Mouse (Mus musculus): Measurements from ENCODE around the gene Atxn7l3b. TPM values are rescaled to one million over a fixed set of nuclear protein-coding genes. Genes with fewer than 3 reads are reported as not detected.

Atxn7l3b gene
- polyA plus RNA-seq, 1 experiment from 2014 or later = 186 TPM

DNA sequence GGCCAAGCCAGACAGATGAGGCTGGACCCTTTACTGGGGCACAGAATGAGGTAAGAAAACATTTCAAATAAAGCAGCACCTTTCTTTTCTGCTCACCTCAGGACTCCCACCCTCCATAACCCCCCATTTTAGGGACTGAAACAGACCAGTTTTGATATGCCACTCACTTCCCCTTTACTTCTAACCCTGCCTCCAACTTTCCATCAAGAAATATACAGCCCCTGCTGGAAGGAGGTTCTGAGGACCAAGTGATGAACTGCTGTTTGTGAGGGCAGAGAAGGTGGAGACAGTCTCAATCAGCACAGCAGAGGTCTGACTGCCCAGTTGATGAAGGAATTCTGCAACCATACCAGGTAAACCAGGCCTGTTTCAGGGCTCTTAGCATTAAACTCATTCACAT, 1.8 kb downstream of the Atxn7l3b start:
- no peaks in the 10 kb centered on the region for H3K27me3 ChIP-seq (ENCODE audit: insufficient read depth, low read length)
- no peak overlapping the region for H3K27ac ChIP-seq (ENCODE audit: low read length)
- no peak for ATAC-seq (ENCODE audit: low FRiP score, low TSS enrichment)
- peak overlapping the region; percentile 80; the same call in 1 of the 2 replicates for H3K4me3 ChIP-seq (ENCODE audit: low read length)
- no peak overlapping the region for H3K9ac ChIP-seq (replicated peaks; ENCODE audit: low read length)
- H3K36me3 ChIP-seq (ENCODE audit: insufficient read depth, low read length) = peaks cover 28% of the 10 kb centered on the region
- H3K4me2 ChIP-seq (replicated peaks; ENCODE audit: low read depth, low read length) = peak overlapping the region; percentile 89
- H3K4me1 ChIP-seq (ENCODE audit: insufficient read depth, low read length) = peaks cover 24% of the 10 kb centered on the region
- H3K9me3 ChIP-seq (ENCODE audit: low read length) = peaks cover 18% of the 10 kb centered on the region

DNA sequence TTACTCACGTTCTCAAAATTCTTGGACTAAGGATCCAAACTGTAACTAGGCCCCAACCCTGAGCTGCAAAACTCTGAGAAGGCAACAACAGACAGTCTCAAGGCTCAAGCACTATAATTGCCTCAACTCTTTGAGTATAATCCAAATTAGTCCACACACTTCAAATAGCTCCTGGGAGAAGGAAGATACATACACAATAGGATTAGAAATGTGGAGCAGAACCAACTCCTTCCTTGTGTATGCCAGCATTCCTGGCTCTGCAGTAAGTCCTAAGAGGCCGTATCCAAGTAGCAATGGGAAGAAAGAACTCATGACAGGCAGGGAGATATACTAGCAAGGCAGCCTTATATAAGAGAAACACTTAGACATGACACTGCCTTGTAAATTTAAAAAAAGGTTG, 2.5 kb downstream of the Atxn7l3b start:
- Histone ChIP-seq H3K36me3 (ENCODE audit: insufficient read depth, low read length) (peaks cover 28% of the 10 kb centered on the region), H3K27ac (ENCODE audit: low read length) (no peak overlapping the region), H3K4me1 (ENCODE audit: insufficient read depth, low read length) (peaks cover 24% of the 10 kb centered on the region), H3K4me3 (ENCODE audit: low read length) (no peak overlapping the region), H3K9me3 (ENCODE audit: low read length) (peaks cover 18% of the 10 kb centered on the region), H3K9ac (replicated peaks; ENCODE audit: low read length) (no peak overlapping the region), H3K4me2 (replicated peaks; ENCODE audit: low read depth, low read length) (peak overlapping the region; percentile 27), H3K27me3 (ENCODE audit: insufficient read depth, low read length) (no peaks in the 10 kb centered on the region)
- 94% methylated on average over 2 of the region's 2 CpGs for WGBS
- no peak for ATAC-seq (ENCODE audit: low FRiP score, low TSS enrichment)

DNA sequence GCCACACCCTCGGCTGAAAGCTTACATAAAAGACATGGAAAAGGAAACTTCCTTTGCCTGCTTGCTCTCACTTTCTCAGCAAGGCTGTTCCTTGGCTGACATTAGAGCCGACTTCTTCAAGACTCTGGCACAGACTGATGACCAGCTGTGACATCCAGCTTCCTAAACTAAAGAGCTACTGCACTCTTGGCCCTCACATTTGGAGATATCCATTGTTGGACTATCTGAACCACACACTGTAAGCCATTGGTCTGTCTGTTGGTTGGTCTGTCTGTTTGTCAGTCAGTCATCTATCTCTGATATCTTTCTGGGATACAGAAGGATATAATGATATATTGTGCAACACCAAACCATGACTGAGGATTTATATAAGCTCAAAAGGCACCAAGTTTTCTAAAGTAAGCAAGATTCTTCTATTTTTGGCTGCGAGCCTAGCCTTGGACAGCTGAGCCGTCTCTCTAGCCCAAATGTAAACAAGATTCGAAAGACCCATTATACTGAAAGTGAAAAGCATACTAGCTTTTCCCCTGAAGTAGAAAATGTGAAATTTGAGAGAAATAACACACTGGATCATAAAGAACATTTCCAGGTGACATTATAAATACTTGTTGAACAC, 12.1 kb downstream of the Atxn7l3b start:
- WGBS = 57% methylated on average over 5 of the region's 5 CpGs
- peak; percentile 80; the same call in 1 of the 2 replicates for ATAC-seq (ENCODE audit: low FRiP score, low TSS enrichment)
- Histone ChIP-seq H3K9ac (replicated peaks; ENCODE audit: low read length) (no peak overlapping the region), H3K36me3 (ENCODE audit: insufficient read depth, low read length) (no peaks in the 10 kb centered on the region), H3K9me3 (ENCODE audit: low read length) (no peaks in the 10 kb centered on the region), H3K27me3 (ENCODE audit: insufficient read depth, low read length) (no peaks in the 10 kb centered on the region), H3K27ac (ENCODE audit: low read length) (no peak overlapping the region), H3K4me1 (ENCODE audit: insufficient read depth, low read length) (no peaks in the 10 kb centered on the region), H3K4me3 (ENCODE audit: low read length) (no peak overlapping the region), H3K4me2 (replicated peaks; ENCODE audit: low read depth, low read length) (no peak overlapping the region)

DNA sequence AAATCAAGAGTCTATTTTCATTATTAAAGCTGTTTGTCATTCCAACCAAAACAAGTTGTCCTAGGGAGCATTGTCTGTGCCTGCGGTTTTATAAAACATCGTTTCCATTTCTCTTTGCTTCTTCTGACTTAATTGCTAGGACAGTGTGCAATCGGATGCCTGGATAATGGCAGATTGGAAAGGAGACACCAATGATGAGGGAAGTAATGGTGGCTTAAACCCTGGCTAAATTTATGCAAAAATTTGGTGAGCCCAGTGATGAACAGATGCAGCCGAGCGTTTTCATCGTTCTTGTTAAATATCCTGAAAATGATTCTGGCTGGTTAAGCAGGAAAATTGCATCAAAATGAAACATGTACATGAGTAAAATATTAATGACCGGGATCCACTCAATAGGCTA, 28.6 kb downstream of the Atxn7l3b start:
- Histone ChIP-seq H3K4me2 (replicated peaks; ENCODE audit: low read depth, low read length) (no peak overlapping the region), H3K27ac (ENCODE audit: low read length) (no peak overlapping the region), H3K4me1 (ENCODE audit: insufficient read depth, low read length) (no peaks in the 10 kb centered on the region), H3K36me3 (ENCODE audit: insufficient read depth, low read length) (no peaks in the 10 kb centered on the region), H3K9ac (replicated peaks; ENCODE audit: low read length) (no peak overlapping the region), H3K27me3 (ENCODE audit: insufficient read depth, low read length) (no peaks in the 10 kb centered on the region), H3K4me3 (ENCODE audit: low read length) (no peak overlapping the region), H3K9me3 (ENCODE audit: low read length) (no peaks in the 10 kb centered on the region)
- WGBS = 90% methylated on average over 7 of the region's 7 CpGs
- ATAC-seq (ENCODE audit: low FRiP score, low TSS enrichment) = no peak

DNA sequence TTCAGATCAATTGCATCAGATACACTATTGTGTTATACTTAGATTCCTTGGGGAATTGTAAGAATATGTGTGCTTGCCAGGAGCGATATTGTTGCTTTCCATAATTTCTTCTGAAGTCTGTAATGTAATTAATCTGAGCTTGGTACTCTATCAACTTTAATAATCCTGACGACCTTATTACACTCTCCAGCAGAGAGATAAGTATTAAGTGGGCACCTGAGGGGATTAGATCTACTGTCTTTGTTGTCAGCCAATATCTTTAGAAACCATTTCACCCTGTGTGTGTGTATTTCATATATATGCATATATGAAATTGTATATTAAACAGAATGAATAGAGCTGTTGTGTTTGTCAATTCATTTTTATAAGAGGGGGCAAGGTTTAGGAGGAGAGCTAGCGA, 29.0 kb downstream of the Atxn7l3b start:
- no peaks in the 10 kb centered on the region for H3K4me1 ChIP-seq (ENCODE audit: insufficient read depth, low read length)
- H3K9ac ChIP-seq (replicated peaks; ENCODE audit: low read length) = no peak overlapping the region
- H3K9me3 ChIP-seq (ENCODE audit: low read length) = no peaks in the 10 kb centered on the region
- WGBS = 79% methylated on average over 3 of the region's 3 CpGs
- H3K36me3 ChIP-seq (ENCODE audit: insufficient read depth, low read length) = no peaks in the 10 kb centered on the region
- ATAC-seq (ENCODE audit: low FRiP score, low TSS enrichment) = no peak
- no peak overlapping the region for H3K27ac ChIP-seq (ENCODE audit: low read length)
- H3K4me3 ChIP-seq (ENCODE audit: low read length) = no peak overlapping the region
- no peaks in the 10 kb centered on the region for H3K27me3 ChIP-seq (ENCODE audit: insufficient read depth, low read length)
- no peak overlapping the region for H3K4me2 ChIP-seq (replicated peaks; ENCODE audit: low read depth, low read length)

DNA sequence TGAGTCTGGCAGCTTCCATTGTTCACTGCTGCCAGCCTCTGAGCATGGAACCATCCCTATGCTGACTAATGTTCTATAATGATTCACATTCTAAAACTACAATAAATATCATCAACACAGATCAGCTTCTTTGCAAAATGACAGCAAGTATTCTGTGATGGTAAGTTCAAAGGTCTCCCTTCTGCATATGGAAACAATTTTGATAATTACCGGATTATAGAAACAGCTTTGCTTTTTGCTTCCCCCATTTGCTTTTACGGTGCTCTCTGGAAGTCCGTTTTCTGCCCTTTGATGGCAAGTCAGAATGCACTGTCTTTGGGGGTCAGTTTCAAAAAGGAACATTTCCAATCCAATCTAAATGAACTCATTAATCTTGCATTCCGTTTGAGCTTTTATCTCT, 32.2 kb downstream of the Atxn7l3b start:
- Histone ChIP-seq H3K4me2 (replicated peaks; ENCODE audit: low read depth, low read length) (no peak overlapping the region), H3K4me3 (ENCODE audit: low read length) (no peak overlapping the region), H3K4me1 (ENCODE audit: insufficient read depth, low read length) (no peaks in the 10 kb centered on the region), H3K9ac (replicated peaks; ENCODE audit: low read length) (no peak overlapping the region), H3K9me3 (ENCODE audit: low read length) (no peaks in the 10 kb centered on the region), H3K27ac (ENCODE audit: low read length) (no peak overlapping the region), H3K36me3 (ENCODE audit: insufficient read depth, low read length) (no peaks in the 10 kb centered on the region), H3K27me3 (ENCODE audit: insufficient read depth, low read length) (no peaks in the 10 kb centered on the region)
- WGBS = 75% methylated on average over 4 of the region's 4 CpGs
- ATAC-seq (ENCODE audit: low FRiP score, low TSS enrichment) = no peak

DNA sequence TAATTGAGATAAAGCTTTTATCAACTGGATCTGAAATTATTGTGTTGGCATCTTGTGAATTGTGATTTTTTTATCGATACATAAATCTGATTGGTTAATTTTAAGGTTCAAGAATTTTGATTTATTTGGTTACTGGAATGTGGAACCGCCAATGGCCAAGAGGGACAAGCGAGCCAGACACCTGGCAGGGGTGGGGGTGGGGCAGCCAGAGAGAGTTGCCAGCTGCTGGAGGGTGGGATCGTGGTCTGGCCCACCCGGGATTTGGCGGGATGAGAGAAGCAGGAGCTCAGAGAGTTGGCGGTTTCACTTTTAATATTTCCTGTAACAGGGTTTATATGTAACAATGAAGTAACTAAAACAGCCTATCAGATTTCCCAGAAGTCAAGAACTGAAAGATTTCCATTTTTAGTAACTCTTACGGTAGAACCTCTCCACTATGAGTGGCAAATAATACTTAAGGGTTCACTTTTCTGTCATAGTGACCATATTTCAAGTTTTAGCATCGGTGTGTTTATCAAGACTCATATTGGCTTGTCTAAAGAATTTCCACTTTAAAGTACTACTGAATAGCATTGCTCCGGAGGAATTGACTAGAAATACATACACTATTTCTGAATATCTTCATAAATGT, 35.1 kb downstream of the Atxn7l3b start:
- H3K27ac ChIP-seq (ENCODE audit: low read length) = no peak overlapping the region
- WGBS = 85% methylated on average over 10 of the region's 10 CpGs
- no peak overlapping the region for H3K9ac ChIP-seq (replicated peaks; ENCODE audit: low read length)
- H3K4me1 ChIP-seq (ENCODE audit: insufficient read depth, low read length) = no peaks in the 10 kb centered on the region
- no peaks in the 10 kb centered on the region for H3K36me3 ChIP-seq (ENCODE audit: insufficient read depth, low read length)
- no peaks in the 10 kb centered on the region for H3K9me3 ChIP-seq (ENCODE audit: low read length)
- H3K4me2 ChIP-seq (replicated peaks; ENCODE audit: low read depth, low read length) = no peak overlapping the region
- no peak overlapping the region for H3K4me3 ChIP-seq (ENCODE audit: low read length)
- ATAC-seq (ENCODE audit: low FRiP score, low TSS enrichment) = no peak
- no peaks in the 10 kb centered on the region for H3K27me3 ChIP-seq (ENCODE audit: insufficient read depth, low read length)

DNA sequence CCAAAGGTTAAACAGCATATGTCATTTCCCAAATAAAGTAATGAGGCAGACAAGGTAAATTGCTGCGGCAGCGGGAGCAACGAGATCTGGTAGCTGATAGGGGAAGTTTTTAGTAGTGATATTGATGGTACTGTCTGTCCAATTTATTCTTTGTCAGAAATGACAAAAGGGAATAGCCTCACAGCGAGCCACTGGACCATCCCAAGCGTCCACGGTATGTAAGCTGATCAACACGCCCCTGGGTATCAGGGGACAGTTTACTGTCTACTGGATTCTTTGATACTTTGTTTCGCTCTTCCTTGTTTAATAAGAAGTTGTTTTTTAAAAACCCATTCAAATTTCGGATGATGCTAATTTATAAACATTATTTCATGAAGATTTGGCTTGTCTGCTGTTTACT, 44.7 kb downstream of the Atxn7l3b start:
- 51% methylated on average over 9 of the region's 9 CpGs for WGBS
- no peaks in the 10 kb centered on the region for H3K27me3 ChIP-seq (ENCODE audit: insufficient read depth, low read length)
- no peak overlapping the region for H3K9ac ChIP-seq (replicated peaks; ENCODE audit: low read length)
- H3K9me3 ChIP-seq (ENCODE audit: low read length) = no peaks in the 10 kb centered on the region
- H3K4me2 ChIP-seq (replicated peaks; ENCODE audit: low read depth, low read length) = no peak overlapping the region
- no peak for ATAC-seq (ENCODE audit: low FRiP score, low TSS enrichment)
- H3K36me3 ChIP-seq (ENCODE audit: insufficient read depth, low read length) = no peaks in the 10 kb centered on the region
- no peak overlapping the region for H3K27ac ChIP-seq (ENCODE audit: low read length)
- no peak overlapping the region for H3K4me3 ChIP-seq (ENCODE audit: low read length)
- H3K4me1 ChIP-seq (ENCODE audit: insufficient read depth, low read length) = peaks cover 5% of the 10 kb centered on the region; the same call in 1 of the 2 replicates

DNA sequence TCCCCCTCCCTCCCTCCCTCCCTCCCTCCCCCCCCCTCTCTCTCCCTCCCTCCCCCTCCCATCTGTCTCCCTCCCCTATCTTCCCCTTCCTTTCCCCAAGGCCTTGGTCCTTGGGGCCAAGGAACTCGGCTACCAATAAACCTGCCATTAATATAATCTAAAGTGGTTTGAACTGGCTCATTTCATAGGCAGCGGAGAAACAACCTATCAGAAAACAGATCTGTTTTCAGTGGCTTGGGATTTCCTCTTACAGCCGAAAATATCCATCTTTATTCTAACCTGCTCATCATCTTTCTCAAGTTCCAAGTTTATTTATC, 45.2 kb downstream of the Atxn7l3b start:
- no peaks in the 10 kb centered on the region for H3K27me3 ChIP-seq (ENCODE audit: insufficient read depth, low read length)
- ATAC-seq (ENCODE audit: low FRiP score, low TSS enrichment) = no peak
- peaks cover 5% of the 10 kb centered on the region; the same call in 1 of the 2 replicates for H3K4me1 ChIP-seq (ENCODE audit: insufficient read depth, low read length)
- no peak overlapping the region for H3K9ac ChIP-seq (replicated peaks; ENCODE audit: low read length)
- H3K4me2 ChIP-seq (replicated peaks; ENCODE audit: low read depth, low read length) = no peak overlapping the region
- WGBS = 17% methylated on average over 3 of the region's 3 CpGs
- no peak overlapping the region for H3K27ac ChIP-seq (ENCODE audit: low read length)
- H3K36me3 ChIP-seq (ENCODE audit: insufficient read depth, low read length) = no peaks in the 10 kb centered on the region
- no peak overlapping the region for H3K4me3 ChIP-seq (ENCODE audit: low read length)
- no peaks in the 10 kb centered on the region for H3K9me3 ChIP-seq (ENCODE audit: low read length)

DNA sequence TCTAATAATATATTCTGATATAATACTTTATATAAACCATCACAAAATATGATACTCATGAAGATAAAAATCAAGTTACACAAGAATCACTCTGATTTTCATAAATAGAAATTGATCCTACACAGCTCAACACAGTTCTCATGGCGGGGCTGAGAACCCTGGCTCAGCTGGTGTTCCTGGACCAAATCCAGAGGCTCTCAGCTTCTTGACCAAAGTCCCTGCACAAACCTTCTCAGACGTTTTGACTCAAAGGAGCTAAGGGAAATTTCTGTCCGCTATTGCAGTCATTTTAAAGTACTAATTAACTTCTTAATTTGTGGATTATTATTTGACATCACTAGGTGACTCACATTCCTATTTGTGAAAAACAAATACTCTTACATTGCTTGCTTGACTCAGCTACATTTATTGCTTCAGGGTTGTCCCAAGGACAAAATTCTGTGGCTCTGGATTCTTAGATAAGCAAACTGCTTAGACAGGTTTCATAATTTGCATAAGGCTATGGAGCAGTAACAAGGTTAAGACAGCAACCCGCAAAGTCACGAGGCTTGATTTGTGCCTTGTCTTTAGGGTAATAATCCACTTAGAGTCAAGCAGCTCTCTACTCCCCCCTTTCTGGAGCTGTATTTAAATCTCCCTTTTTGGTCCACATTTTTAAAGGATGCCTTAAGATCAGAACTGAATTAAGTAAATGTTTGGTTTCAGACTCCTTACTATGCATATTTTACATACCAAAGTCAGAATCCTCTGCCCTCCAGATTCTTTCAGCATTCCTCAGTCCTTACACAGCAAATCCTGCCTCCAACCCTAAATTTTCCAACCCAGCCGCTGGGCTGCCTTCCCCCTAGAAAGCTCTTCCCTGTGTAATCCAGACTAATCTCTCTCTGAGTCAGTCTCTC, 45.8 kb downstream of the Atxn7l3b start:
- WGBS = 27% methylated on average over 6 of the region's 6 CpGs
- H3K4me2 ChIP-seq (replicated peaks; ENCODE audit: low read depth, low read length) = no peak overlapping the region
- peaks cover 5% of the 10 kb centered on the region; the same call in 1 of the 2 replicates for H3K4me1 ChIP-seq (ENCODE audit: insufficient read depth, low read length)
- peak; percentile 83 for ATAC-seq (ENCODE audit: low FRiP score, low TSS enrichment)
- no peak overlapping the region for H3K27ac ChIP-seq (ENCODE audit: low read length)
- H3K27me3 ChIP-seq (ENCODE audit: insufficient read depth, low read length) = no peaks in the 10 kb centered on the region
- H3K9me3 ChIP-seq (ENCODE audit: low read length) = no peaks in the 10 kb centered on the region
- no peak overlapping the region for H3K9ac ChIP-seq (replicated peaks; ENCODE audit: low read length)
- H3K4me3 ChIP-seq (ENCODE audit: low read length) = no peak overlapping the region
- no peaks in the 10 kb centered on the region for H3K36me3 ChIP-seq (ENCODE audit: insufficient read depth, low read length)

Measured in kidney, embryonic 16.5 days (tissue).